Mouse (Mus musculus): ENCODE measurements at regions not wholly inside any gene's neighbourhood (a gene's known extent, or its start where the extent isn't known, plus 50 kb on each side); places are given as distances from the start of the nearest gene placed in this dataset.

- DNase-seq, result no peak
These were observed 332.6 kb upstream of the Gm21961 start for GRCm38 (mm10) chr15:65347277-65347676.

- DNase-seq, result no peak
These were observed 327.8 kb upstream of the Gm21961 start for GRCm38 (mm10) chr15:65342501-65342900.

GRCm38 (mm10) chr15:65334076-65334475 is 319.4 kb upstream of the Gm21961 start:
- DNase-seq, result no peak

GRCm38 (mm10) chr15:65308066-65308465 is 293.4 kb upstream of the Gm21961 start:
- no peak for DNase-seq

- no peak for DNase-seq
These were observed 244.1 kb upstream of the Gm21961 start for GRCm38 (mm10) chr15:65258816-65259215.

- no peak for DNase-seq
These were observed 207.8 kb upstream of the Gm21961 start for GRCm38 (mm10) chr15:65222504-65222903.

DNA sequence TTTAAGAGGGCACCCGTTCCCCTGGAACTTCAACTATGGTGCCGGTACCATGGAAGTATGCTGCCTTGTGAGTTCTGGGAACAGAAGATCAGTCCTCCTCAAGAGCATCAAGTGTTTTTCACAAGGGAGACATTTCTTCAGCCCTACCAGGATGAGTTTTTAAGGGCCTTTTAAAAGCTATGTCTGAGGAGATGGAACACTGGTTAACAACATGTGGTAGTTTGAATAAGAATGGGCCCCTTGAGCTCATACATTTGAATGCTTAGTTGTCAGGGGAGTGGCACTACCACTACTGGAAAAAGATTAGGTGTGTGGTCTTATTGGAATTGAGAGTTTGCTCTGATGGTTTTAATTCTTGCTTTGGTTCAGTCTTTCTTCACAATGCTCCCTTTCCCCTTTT is 203.2 kb upstream of the Gm21961 start:
- no peak for DNase-seq

GRCm38 (mm10) chr15:65196307-65196706 is 181.6 kb upstream of the Gm21961 start:
- DNase-seq, result no peak

DNA sequence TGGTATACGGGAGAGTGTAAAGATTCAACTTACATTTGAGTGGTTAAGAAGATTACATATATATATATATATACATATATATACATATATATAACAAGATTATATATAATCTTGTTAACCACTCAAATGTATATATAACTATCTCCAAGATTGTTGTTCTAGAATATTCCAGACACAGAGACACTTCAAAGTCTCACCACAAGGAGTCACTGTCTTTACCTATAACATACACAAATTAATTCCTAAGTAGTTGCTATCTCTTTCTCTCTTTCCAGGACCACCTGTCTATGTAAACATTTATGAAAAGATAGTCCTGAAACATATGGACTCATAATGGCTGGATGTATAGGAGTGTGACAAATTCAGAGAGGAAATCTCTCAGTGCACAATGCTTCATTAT is 178.9 kb upstream of the Gm21961 start:
- DNase-seq, result peak; percentile 4
